Mouse (Mus musculus): ENCODE data around the gene Apbb2.

Gene Apbb2

DNA sequence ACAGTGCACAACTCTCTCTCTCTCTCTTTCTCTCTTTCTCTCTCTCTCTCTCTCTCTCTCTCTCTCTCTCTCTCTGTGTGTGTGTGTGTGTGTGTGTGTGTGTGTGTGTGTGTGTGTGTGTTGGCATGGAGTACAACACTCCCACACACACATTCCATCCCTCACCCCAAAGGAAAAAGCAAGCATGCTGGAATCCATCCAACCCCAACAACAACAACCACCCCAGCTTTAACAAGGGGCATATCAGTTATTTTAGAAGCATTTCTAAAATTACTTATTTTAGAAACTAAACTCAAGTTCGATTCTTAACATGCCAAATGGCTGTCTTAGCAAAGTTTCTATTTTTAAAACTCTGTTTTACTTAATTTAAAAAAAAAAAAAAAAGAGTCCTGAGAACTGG, 68.9 kb downstream of the Apbb2 start:
- DNase-seq (ENCODE audit: low spot score in 2 of 2), result no peak

- DNase-seq (ENCODE audit: low spot score in 2 of 2), result no peak
These were observed 71.5 kb downstream of the Apbb2 start for GRCm38 (mm10) chr5:66546969-66547511.

- DNase-seq (ENCODE audit: low spot score in 2 of 2), result no peak
These were observed 72.9 kb downstream of the Apbb2 start for GRCm38 (mm10) chr5:66545573-66546141.

GRCm38 (mm10) chr5:66543761-66544160, 74.8 kb downstream of the Apbb2 start:
- no peak for DNase-seq (ENCODE audit: low spot score in 2 of 2)

- no peak for DNase-seq (ENCODE audit: low spot score in 2 of 2)
These were observed 75.2 kb downstream of the Apbb2 start for GRCm38 (mm10) chr5:66543344-66543743.

DNA sequence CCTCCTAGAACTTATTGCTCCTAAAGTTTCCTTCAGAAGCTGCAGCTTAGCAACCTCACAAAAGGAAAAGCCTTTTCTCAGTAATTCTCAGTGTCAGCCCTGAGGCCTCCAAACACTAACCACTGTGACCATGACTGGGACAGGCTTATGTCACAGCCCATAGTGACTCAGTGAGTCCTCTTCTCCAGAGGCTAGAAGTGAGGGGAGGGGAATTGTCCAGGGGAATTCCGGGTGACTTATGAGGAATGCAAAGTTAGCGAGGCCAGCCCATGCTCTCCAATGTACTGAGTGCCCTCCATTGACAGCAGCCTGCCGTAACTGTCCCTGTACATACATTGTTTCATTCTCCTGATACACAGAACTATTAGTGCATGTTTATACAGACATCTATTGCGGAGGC, 76.1 kb downstream of the Apbb2 start:
- DNase-seq (ENCODE audit: low spot score in 2 of 2), result no peak

GRCm38 (mm10) chr5:66541385-66541784, 77.2 kb downstream of the Apbb2 start:
- DNase-seq (ENCODE audit: low spot score in 2 of 2), result no peak

DNA sequence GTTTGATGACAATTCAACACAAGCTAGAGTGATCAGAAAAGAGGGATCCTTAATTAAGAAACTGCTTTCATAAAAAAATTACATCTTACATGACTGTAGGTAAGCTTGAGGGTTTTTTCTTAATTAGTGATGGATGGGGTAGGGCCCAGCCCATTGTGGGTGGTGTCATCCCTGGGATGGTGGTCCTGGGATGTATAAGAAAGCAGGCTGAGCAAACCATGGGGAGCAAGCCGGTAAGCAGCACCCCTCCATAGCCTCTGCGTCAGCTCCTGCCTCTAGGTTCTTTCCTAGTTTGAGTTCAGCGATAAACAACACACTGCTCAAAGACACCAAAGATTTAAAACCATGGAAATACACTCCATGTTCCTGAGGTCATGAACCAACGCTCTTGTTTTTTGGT, 78.3 kb downstream of the Apbb2 start:
- no peak for DNase-seq (ENCODE audit: low spot score in 2 of 2)

DNA sequence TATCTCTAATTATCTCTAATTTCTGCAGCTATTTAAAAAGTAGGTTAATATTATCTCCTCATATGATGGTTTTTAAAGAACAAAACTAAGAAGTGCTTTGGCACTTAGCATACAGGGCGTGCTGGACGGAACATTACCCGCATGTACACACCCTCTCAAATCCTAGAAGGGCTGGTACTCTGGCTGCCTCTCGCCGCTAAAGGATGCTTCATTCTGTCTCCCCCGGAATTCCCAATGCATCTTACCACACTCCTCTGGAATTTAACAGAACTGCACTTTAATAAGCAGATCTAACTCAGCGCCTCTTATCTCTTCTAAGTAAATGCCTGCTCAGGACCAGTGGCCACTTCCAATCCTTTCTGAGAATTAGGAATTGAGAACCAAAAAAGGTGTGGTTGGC, 80.8 kb downstream of the Apbb2 start:
- DNase-seq (ENCODE audit: low spot score in 2 of 2), result no peak

DNA sequence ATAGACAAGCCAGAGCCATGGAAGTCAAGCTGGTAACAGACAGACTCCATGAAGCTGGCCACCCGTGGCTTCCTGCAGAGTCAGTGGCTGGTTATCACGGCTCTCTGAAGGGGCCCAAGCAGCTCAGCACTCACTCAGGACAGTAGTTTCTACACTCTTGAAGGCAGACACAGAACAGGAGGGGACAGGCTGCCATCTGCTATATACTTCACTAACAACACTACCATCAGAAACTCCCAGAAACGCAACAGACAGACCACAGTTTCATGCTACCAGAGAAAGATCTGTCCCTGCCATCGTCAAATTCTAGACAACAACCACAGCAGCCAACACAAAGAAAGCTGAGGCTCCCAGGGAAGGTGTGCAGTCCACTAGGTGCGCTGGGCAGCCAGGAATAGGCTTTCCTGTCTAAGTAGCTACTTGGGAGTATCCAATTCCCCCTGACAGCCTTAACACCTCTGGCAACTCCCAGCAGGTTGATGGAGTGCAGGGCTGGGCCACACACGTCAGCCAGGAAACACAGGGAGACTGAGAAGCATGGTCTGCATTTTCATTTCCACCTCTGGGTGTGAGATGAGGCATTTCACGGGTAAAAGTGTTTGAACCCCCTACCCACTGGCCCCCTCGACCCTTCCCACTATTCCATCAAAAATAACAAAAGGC, 81.8 kb downstream of the Apbb2 start:
- DNase-seq (ENCODE audit: low spot score in 2 of 2), result no peak

DNA sequence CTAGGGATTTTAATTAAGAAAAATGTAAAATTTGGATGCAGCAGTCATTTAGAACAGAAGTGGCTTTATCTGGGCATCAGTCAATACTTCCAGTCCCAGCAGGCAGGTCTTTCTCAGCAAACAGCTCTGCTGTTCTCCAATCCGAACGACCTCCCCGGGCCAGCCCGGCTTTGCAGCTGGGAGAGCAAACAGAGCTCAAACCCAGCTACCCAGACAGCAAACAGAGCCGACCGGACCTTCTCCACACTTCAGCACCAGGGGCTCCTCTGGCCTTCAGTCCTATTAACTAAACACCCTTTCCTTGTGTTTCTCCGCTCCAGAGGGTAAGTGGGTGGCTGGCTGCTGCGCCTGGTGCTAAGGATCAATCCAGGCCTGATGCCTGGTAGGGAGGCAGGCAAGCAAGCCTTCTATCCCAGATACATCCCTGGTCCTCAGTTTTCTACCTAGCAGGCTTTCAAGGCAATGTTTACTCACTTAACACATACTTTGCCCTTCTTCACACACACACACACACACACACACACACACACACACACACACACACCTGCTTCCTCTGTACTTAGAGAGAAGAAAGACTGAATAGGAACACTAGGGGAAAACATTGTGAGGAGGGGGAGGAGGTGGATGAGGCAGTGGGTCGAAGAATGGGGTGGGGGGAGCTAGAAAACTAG, 82.9 kb downstream of the Apbb2 start:
- DNase-seq (ENCODE audit: low spot score in 2 of 2), result no peak

DNA sequence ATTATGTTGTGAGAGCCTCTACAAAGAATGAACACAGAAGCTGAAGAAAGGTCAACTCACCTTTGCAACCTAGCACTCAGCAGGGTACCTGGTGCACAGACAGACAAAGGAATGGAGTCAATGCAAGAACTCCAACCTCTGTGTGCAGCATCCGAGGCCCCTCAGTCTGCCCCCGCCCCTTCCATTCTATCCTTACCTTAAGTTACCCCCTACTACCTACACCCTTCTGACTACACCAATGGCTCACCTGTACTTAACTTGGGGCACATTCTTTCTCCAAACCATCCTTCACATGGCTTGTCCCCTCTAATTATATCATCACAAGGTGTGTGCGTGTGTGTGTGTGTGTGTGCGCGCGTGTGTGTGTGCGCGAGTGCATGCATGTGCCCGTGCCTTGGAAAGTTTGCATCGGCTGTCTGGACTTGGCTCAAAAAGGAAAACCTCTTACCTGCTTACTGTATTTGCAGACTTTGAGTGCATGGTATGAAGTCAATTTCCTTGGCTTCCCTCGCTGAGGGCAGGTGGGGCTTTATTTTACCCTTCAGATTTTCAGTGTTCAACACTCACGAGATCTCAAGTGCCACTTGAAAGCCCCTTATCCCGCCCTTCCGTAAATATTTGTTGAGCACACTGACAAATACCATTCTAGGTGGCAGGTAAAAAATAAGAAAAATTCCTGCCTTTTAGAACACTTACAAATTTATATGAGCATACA, 84.7 kb downstream of the Apbb2 start:
- DNase-seq (ENCODE audit: low spot score in 2 of 2), result no peak

- no peak for DNase-seq (ENCODE audit: low spot score in 2 of 2)
These were observed 85.8 kb downstream of the Apbb2 start for GRCm38 (mm10) chr5:66532827-66533226.

DNA sequence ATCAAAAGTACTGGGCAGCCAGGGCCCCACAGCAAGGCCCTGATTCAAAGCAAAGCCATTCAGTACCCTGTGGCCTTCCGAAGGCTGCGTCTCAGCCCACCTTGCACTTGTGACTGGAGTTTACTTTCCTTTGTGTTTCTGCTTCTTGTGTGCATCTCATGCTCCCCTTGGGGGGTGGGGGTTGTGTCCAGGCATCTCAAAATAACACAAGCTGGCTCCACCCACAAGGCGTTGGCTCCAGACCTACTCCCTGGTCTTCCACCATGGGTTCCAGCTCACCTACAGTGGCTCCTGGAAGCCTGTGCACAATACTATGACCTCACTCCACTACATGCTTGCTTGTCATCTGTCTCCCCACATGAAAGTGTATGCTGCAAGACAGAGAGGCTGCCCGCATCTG, 88.2 kb downstream of the Apbb2 start:
- no peak for DNase-seq (ENCODE audit: low spot score in 2 of 2)

- no peak for DNase-seq (ENCODE audit: low spot score in 2 of 2)
These were observed 89.0 kb downstream of the Apbb2 start for GRCm38 (mm10) chr5:66529631-66530030.

- no peak for DNase-seq (ENCODE audit: low spot score in 2 of 2)
These were observed 90.0 kb downstream of the Apbb2 start for GRCm38 (mm10) chr5:66528567-66528966.

GRCm38 (mm10) chr5:66527090-66527489, 91.5 kb downstream of the Apbb2 start:
- DNase-seq (ENCODE audit: low spot score in 2 of 2), result no peak

DNA sequence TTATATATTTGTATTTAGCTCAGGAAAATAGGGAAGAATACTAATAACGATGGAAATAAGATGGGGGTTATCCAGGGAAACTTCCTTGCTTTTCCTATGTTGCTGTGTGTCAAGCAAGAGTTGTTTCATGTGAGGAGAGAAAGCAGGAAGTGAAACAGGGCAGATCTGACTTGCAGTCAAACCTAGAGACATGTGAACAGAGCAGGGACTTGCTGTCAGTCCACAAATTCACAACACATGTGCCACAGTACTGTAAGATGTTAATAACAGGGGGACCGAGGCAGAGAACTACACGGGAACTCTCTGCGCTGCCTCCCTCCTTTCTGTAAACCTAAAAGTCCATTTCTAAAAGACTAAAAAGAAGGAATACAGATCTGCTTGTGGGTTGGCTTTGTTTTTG, 93.6 kb downstream of the Apbb2 start:
- DNase-seq (ENCODE audit: low spot score in 2 of 2), result no peak

DNA sequence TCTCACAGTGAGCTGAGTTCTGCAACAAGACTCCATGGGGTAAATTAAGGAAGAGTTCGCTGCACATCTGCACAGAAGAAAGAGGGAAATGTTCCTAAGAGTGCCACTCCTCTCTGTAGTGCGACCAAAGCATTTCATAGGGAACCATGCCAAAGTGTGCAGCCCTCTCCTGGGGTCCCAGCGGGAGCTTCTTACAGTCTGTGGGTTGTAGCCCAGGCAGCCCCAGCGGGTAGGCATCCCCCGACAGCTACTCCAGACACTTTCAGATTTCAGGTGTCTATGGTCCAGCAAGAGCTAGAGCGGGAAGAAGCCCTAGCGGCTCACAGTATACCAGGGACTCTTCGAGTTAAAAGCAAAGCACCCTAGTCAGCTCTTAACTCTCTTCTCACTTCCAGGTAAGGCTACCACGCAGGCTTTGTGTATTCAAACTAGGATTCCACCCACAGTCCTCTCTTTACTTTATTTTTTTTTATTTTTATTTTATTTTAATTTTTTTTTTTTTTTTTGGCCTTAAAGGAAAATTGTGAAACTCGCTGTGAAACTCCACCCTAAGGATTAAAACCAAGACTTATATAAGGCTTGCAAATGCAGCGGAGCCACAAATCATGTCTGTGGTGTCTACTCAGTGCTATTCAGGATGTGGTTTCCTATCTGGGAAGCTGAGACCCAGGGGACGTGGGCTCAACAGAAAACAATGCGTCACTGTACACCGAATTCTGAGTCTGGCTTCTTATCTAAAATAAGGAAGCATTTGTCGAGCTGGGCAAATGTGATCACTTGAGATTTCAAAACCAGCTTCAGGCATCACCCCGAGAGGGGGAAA, 94.7 kb downstream of the Apbb2 start:
- no peak for DNase-seq (ENCODE audit: low spot score in 2 of 2)

- no peak for DNase-seq (ENCODE audit: low spot score in 2 of 2)
These were observed 97.3 kb downstream of the Apbb2 start for GRCm38 (mm10) chr5:66521250-66521649.

DNA sequence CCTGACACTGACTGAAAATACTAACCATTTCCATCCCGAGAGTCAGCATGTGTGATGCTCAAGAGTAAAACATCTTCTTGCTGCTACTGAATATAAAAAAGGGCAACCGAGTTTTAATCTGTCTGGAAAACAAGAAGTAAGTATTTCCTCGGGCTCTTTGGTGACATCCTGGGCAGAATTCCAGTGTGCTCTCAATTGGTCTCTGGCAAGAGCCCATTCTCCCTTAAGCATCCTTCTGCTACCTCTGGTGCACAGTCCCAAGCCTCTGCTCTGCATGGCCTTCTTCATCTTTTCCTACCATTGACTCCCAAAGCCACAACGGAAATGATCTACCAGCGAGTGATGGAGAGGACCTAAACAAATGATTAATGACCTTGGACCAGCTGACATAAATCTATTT, 99.1 kb downstream of the Apbb2 start:
- no peak for DNase-seq (ENCODE audit: low spot score in 2 of 2)

Data from right cerebral cortex, postnatal 10 days (tissue).